Mouse (Mus musculus) lung, postnatal 36 days (tissue): ENCODE results near the gene Tfap2a.

ENCODE experiments used
- DNase-seq: peaks from one replicate; pipeline ENCODE4 v3.0.0; 2022; ENCODE audit warnings: mixed read lengths

The Tfap2a gene

DNA sequence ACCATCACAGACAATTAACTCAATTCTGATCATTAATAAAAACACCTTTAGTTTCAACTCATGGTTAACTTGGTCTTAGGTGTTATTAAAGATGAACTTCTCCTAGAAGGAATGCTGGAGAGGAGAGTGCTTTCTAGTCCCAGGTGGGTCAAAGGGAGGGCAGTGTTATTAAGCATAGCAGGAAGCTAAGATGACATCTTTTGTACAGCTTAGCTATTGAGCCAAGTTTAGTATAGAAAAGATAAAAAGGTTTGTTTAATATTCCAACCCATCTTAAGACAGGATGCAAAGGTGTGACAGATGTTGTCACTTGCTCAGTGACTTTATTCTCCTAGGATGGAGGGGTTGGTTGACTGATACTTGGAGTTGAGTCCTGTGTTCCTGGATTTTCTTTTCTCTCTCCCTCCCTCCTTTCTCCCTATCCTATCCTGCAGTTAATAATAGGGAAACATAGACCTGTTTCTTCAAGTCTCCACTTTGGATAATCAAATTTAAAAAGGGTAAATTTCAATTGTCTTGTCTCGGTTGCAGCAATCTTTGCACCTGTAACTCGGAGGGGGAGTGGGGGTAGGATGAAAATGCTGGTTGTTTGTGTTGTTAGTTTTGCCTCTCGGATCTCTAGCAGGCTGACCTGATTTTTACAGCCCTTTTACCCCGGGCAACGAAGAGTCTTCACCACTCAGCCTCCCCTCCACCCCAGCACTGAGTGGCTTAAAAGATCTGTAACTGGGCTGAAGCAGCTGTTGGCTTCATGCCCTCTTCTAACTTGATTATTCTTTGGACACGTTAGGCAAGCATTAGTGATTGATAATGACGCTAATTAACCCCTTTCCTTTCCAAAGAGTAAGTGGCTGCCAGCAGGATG lies 26.3 kb downstream of the Tfap2a start:
- no peak for DNase-seq

DNA sequence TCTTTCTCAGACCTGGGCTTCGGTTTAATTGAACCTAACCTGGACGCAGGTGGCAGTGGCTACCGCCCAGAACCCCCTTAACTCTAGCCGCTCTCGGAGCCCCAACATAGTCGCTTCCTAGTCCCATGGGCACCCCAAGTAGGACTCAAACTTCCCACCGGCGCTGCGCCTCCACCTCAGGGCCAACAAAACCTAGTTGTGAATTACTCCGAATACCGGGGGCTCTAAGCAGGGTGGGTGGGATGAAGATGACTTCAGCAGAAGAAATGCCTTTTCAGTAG lies 28.2 kb downstream of the Tfap2a start:
- DNase-seq, result no peak

DNA sequence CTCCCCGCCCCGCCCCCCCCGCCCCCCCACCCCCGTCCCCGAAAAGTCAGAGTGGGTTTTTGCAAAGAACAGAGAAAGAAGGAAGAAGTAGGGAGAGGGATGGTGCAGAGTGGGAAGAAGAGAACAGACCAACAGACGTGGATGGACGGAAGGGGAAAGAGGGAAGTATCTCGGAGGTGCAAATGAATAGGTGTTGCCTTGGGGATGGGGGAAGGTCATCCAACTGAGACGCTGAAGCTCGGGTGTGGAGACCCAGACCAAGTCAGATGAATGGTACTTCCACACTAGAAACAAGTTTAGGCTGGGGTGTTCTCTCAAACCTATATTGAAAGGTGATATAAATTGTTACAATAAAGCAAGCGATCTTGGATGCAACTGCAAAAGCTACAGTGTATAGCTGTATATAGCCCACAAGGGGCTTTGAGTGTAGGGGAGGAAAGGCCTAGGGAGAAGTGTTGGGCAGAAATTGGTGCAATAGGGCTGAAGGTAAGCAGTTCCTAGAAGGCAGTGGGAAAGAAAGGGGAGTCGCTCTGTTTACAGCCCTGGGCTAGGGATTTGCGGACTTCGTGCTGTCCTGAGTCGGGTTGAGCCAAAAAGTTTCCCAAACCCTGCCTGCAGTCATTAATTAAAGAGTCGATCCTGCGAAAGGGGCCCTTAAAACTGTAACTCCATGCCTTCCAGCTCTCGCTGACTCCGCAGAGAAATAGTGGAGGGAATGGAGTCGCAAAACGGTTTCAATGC lies 28.7 kb downstream of the Tfap2a start:
- no peak for DNase-seq

DNA sequence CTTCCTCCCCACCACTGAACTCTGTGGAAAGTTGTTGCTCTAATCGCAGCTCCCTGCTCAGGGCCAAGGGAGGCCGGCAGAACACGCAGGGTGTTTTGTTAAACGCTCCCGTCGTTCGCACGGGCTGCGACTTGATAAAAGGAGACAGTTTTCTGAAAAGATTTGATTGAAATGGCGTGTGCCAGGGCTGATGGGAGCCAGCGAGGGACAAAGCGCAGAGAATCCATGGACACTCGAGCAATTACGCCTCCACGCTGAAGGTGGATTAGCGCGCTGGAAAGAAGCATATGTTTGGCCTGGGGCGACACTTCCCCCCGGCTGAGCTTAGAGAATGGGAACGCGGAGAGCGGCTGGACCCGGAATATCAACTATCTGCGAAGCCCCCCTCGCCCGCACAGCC lies 29.3 kb downstream of the Tfap2a start:
- no peak for DNase-seq

DNA sequence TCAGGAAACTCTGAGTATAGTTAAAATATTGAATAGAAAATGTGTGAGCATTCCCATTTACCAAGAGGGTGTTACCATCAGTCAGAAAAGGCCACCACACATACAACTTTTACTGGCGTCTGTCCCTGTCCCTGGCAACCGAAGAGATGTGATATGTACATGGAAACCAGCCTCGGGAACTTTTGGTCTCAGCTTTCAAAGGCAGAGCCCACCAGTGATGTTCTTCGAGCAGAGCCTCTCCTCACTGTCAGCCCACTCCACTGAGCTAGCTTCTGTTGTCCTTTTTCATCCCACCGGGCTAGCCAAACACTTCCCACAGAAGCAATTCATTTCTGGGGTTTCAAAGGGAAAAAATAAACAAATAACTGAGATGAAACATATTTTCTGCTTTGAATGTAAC lies 29.9 kb downstream of the Tfap2a start:
- DNase-seq, result no peak

DNA sequence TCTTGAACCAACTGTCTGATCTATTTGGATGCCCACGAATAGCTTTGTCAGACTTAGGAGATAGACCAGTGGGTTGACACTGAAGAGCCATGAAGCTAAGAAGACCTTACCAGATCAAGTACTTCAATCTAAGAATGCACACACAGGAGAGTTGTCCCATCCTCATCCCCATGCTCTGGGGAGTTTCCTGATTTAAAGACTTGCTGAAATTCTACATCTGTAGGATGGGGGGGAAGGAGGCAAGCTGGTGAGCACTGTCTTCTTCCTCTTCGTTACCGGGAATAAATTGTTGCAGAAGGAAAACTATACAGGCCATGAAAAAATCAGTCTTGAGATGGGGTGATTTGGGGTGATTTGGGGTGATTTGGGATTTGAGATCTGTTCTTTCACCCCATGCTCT lies 30.5 kb downstream of the Tfap2a start:
- DNase-seq, result no peak

DNA sequence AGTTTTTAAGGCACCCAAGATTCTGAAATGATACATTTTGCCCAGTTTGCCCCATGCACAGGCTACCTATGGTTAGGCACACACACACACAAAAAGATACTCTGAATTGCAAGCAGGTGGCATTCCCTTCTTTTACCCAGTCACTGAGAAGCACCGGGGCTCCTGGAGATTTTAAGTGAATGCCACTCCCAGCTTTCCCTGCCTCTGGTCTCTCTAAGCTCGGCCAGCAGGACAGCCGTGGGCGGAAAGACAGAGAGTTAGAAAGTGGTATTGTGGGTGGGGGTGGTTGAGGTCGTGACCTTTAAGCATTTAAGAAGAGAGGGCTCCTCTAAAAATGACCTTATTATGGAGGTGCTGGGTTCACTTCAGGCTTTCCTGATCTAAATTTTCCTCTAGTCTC lies 31.6 kb downstream of the Tfap2a start:
- no peak for DNase-seq

DNA sequence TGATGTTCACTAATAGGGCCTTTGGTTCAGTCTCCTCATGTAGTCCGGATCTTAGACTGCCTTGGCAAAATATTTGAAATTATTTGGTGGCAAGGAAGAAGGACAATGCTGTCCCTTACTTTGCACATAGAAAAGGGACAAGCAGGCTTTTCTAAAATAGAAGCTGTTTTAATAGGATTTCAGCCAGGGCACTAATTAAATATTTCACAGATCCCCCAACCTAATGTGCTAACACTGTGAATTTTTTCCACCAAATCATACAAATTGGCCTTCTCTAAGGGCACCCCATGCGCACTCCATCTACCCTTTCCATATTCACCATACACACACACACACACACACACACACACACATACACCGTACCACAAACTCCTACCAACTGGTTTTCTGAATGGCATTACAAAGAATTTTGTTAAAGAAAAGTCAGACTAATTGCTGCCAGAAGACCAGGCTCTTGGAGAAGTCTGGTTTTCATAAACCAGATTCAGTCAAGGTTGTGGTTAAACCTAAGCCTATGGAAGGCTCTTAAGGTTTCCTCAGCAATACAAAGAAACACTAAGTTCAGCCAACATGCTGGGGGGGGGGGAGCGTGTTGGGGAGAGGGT lies 32.3 kb downstream of the Tfap2a start:
- no peak for DNase-seq

DNA sequence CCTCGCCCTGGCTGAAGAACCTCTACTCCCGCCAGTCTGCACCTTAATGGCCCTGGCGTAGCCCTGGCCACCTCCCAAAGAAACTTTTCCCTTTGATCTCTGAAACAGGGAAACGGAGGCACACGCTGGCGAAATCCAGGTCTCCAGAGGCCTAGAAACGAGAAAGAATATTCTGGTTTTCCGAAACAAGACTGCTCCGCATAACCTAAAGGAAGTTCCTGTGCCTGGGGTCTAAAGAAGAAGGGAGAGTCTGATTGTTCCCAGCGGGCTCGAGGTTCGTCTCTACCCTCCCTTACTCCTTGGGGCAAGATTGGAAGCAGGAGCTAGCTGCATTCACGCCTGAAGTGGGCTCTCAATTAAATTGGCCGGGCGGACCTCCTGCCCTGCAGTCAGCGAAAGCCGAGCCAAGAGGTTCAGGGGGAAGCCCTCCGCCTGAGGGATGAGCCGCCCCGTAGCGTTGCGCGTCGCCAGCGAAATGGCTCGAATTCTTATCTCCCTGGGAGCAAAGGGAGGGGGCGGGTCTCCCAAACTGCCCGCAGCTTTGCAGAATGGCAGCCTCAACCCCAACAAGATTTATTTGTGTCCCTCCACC lies 33.2 kb downstream of the Tfap2a start:
- DNase-seq, result no peak

DNA sequence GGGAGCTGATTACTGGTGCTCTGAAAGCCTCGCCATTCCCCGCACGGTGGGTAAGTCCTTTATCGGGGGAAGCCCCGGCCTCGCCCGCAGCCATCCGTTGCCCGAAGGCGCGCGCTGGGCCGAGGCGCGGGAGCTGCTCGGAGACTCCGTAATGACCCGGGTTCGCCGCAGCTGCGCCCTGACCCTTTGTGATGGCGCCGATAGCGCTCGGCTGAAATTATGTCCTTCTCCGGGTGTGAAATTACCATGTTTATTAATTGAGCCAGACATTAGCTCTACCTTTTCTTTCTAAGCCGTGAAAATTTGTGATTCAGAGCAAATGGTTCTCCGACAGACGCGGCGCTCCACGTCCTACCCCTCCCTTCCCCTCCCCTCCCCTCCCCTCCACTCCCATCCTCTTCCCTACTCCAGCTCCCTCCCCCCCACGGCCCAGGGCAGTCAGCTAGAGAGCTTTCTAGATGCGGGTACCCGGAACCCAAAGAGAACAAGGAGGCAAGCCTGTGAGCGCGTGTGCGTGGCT lies 34.1 kb downstream of the Tfap2a start:
- no peak for DNase-seq

DNA sequence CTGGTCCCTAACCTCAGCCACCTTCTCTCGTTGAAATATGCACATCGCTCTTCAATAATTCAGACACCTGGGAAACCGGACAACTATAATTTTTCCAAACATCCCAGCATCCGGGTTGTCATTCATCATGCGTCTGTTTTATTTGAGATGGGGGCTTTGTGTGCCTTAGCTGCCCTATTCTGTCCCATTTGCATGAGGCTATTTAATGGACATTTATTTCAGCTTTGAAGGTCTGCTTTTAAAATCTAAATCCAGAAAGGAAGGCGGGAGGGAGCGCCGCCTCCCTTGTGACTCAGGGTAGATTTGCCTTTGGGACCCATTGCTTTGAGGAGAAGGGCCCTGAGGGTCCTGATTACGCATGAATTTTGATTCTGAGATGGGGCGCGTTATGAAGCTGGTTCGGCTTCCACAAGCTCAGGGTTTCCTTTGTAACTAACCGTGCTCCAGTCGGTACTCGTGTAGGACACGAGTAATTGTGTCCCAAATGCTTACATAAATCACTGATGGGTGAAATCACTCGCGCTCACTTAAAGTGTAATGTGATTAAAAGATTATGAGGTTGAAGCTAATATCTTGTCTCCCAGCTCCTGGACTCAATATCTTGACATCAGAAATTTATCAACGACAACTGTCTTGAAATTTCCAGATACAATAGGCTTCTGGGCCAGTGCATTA lies 34.9 kb downstream of the Tfap2a start:
- DNase-seq, result no peak

DNA sequence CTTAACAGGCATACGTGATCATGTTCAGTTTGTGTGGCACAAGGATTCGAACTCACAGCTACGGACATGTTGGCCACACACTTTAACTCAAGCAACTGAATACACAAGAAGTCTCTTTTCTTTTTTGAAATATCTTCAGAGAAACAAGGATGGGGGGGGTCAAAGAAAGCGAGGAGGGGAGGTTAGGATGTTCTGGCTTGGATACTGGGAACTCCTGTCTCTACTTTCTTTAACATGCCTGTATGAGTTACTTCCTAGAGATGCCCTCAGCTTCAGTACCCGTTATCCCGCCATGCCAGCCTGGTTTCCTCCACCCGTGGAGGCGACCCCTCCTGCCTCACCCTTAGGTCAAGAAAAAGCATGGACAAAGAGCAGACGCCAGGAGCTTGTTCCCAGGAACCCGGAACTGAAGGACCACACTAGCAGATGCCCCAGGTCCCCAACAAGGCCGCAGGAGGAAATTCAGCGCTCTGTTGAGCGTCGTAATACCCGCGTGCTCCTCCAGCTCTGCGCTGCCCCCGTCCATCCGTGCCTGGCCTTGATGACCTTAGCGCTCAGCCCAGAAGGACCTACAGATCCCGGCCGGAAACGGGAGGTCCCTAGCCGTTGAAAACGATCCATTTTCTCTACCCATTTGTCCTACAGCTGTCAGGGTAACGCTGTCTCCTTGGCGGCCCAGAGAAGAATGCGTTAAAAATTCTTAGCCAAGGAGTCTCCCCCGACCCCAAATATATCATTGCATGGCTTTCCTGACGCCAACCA lies 35.6 kb downstream of the Tfap2a start:
- DNase-seq, result no peak

DNA sequence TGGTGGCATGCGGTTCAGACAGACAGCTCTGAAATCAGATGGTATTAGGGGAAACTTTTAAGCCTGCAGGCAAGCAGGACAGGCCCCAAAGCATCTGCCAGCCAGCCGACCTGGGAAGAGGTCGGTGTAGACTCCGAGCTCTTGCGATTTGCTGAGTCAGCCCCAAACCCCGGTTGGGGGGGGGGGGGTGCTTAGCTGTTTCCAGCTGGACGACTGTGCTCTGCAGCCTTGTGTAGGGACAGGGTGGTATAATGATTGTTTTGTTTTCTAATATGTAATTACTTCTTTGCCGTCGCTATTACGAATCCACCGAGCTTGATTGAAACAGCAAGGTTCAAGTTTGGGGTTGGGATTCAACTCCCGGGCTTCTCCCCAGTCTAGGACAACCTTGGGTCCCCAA lies 36.5 kb downstream of the Tfap2a start:
- no peak for DNase-seq

DNA sequence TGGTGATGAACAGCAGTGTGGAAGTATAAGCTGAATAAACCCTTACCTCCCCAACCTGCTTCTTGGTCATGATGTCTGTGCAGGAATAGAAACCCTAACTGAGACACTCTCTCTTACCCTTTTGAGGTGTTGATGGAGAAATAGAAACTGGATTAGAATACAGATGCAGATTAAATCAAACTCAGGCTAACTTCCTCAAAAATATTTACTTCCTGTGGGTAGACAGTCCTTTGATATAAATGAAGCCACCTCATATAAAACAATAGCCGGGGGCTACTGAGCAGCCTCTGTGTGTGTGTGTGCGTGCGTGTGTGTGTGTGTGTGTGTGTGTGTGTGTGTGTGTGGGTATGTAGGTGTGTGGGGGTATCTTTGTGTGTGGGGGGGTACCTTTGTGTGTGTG lies 52.4 kb downstream of the Tfap2a start:
- no peak for DNase-seq

DNA sequence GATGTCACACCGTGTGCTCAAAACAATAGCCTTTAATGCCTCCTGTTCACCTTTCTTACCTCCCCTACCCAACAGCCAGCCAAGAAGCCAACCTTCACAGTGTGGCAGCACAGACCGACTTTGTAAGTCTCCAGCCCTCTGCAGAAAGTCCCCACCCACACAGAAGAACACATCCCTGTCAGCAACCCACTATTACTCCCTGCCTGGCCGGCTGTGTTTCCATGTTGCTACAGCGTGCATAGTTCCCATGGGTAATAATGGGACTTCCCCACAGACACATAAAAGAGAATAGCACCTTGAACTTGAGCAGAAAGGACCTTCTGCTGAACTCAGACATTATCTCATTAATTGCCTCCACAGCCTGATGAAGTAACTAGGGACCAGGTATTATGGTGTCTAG lies 61.4 kb downstream of the Tfap2a start:
- DNase-seq, result no peak
